Mouse (Mus musculus): ENCODE measurements at regions not wholly inside any gene's neighbourhood (a gene's known extent, or its start where the extent isn't known, plus 50 kb on each side); places are given as distances from the start of the nearest gene placed in this dataset.

GRCm38 (mm10) chr12:54577235-54577634 lies 79.1 kb downstream of the Sptssa start:
- no peak for DNase-seq

- peak; percentile 32 for DNase-seq
These were observed 79.6 kb downstream of the Sptssa start for GRCm38 (mm10) chr12:54576821-54577220.

- no peak for DNase-seq
These were observed 83.5 kb downstream of the Sptssa start for GRCm38 (mm10) chr12:54572866-54573265.

- DNase-seq: no peak
These were observed 88.1 kb downstream of the Sptssa start for GRCm38 (mm10) chr12:54568078-54568931.

- no peak for DNase-seq
These were observed 89.0 kb downstream of the Sptssa start for GRCm38 (mm10) chr12:54567426-54567790.

- DNase-seq: peak; percentile 49
These were observed 89.6 kb downstream of the Sptssa start for GRCm38 (mm10) chr12:54566532-54567425.

GRCm38 (mm10) chr12:54561981-54562380 lies 94.4 kb downstream of the Sptssa start:
- no peak for DNase-seq

- DNase-seq: peak; percentile 11
These were observed 98.3 kb downstream of the Sptssa start for GRCm38 (mm10) chr12:54558106-54558505.

GRCm38 (mm10) chr12:54549659-54550058 lies 106.7 kb downstream of the Sptssa start:
- no peak for DNase-seq

GRCm38 (mm10) chr12:54545821-54546608 lies 110.4 kb downstream of the Sptssa start:
- DNase-seq: peak; percentile 83

- DNase-seq: no peak
These were observed 118.1 kb downstream of the Sptssa start for GRCm38 (mm10) chr12:54538320-54538705.

GRCm38 (mm10) chr12:54537690-54538319 lies 118.6 kb downstream of the Sptssa start:
- DNase-seq: no peak

- DNase-seq: no peak
These were observed 119.4 kb downstream of the Sptssa start for GRCm38 (mm10) chr12:54537022-54537421.

GRCm38 (mm10) chr12:54535556-54536516 lies 120.5 kb downstream of the Sptssa start:
- no peak for DNase-seq

GRCm38 (mm10) chr12:54534910-54535309 lies 121.5 kb downstream of the Sptssa start:
- no peak for DNase-seq

GRCm38 (mm10) chr12:54533134-54533533 lies 123.2 kb downstream of the Sptssa start:
- no peak for DNase-seq

GRCm38 (mm10) chr12:54532062-54532461 lies 124.3 kb downstream of the Sptssa start:
- no peak for DNase-seq

GRCm38 (mm10) chr12:54528046-54528445 lies 128.3 kb downstream of the Sptssa start:
- peak; percentile 38 for DNase-seq

- no peak for DNase-seq
These were observed 128.8 kb downstream of the Sptssa start for GRCm38 (mm10) chr12:54527577-54527976.

GRCm38 (mm10) chr12:54520406-54520805 lies 136.0 kb downstream of the Sptssa start:
- DNase-seq: no peak

- DNase-seq: no peak
These were observed 137.0 kb downstream of the Sptssa start for GRCm38 (mm10) chr12:54519370-54519769.
